Mouse (Mus musculus) testis, adult 2 months (tissue): ENCODE data around the gene Dnah7a. TPM values are rescaled to one million over a fixed set of nuclear protein-coding genes. Genes with fewer than 3 reads are reported as not detected.
"Not testable (repeated sequence)": the region's sequence is repeated elsewhere in the genome, so short reads cannot be mapped to it uniquely, and the experiment has no call there.

ENCODE experiments used
- H3K27ac ChIP-seq: fragments of 200-500 bp; 2 replicates; pipeline ENCODE4 v1.5.1; 2012; ENCODE audit warnings: low read depth, low read length; ENCODE audit not compliant: control insufficient read depth, insufficient read depth
- H3K27me3 ChIP-seq: fragments of 200-500 bp; 2 replicates; pipeline ENCODE4 v1.6.1; 2012; ENCODE audit warnings: mild to moderate bottlenecking, low read length, moderate library complexity; ENCODE audit not compliant: control insufficient read depth, insufficient read depth
- H3K36me3 ChIP-seq: fragments of 200-500 bp; 2 replicates; pipeline ENCODE4 v1.6.1; 2012; ENCODE audit warnings: mild to moderate bottlenecking, low read length; ENCODE audit not compliant: control insufficient read depth, insufficient read depth
- H3K4me1 ChIP-seq: fragments of 200-500 bp; 2 replicates; pipeline ENCODE4 v1.6.1; 2012; ENCODE audit warnings: low read length; ENCODE audit not compliant: control insufficient read depth, insufficient read depth
- H3K4me3 ChIP-seq: fragments of 200-500 bp; 2 replicates; pipeline ENCODE4 v1.5.1; 2012; ENCODE audit warnings: low read depth, mild to moderate bottlenecking, low read length, moderate library complexity, mixed read lengths; ENCODE audit not compliant: control insufficient read depth
- CTCF ChIP-seq: fragments of 200-500 bp; IDR thresholded peaks from 2 replicates; pipeline ENCODE4 v1.5.1; 2012; ENCODE audit warnings: low read depth, mild to moderate bottlenecking, inconsistent platforms, low read length, moderate library complexity; ENCODE audit not compliant: control insufficient read depth, insufficient read depth, insufficient replicate concordance
- POLR2A ChIP-seq: fragments of 200-500 bp; IDR thresholded peaks from 2 replicates; pipeline ENCODE4 v1.6.1; 2012; ENCODE audit warnings: low read depth, mild to moderate bottlenecking, inconsistent platforms, low read length, moderate library complexity; ENCODE audit not compliant: control insufficient read depth
- polyA plus RNA-seq: library from polyadenylated mRNA; depleted of rRNA; stranded (reverse); fragments of >200 nt; gene quantifications from 2 replicates; pipeline ENCODE4 v1.2.3, GENCODE M21; 2012

Gene Dnah7a
- polyA plus RNA-seq, 1 experiment: 26.5 TPM

DNA sequence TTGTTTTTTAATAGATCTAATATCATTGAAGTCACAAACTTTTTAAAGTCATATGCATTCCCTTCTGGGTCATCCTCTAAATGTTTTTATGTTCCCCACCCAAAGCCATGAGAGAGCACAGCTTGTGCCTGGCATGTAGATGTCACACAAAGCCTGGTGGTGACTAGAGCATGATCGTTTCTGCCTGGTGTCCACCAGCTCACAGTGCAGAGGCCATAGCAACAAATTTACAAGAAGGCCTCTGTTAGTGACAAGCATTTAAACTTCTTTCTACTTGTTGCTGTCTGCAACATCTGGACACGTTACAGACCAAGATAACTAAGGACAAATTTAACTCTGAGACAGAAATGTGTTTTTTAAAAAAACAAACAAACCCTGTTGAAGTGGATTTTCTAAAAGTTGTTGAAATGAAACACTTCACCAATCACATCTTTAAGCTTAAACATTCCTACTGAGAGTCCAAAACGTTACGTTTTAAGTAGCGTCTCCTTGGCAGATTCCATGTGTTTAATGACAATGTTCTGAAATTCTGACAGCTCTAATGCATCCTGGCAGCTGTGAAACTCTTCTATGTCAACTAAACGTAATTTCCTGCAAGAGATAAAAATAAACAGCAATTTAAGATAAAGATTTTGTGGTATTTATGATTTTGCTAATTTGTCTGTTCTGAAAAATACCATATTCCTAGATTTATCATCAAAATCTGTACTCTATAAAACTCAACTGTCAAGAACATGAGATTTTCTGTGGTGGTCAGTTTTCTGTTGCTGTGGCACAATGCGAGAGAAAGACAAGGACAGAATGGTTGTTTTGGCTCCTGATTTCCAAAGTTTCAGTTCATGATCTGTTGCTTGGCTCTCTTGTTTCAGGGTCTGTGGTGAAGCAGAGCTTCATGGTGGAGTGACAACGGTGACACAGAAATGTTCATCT, 66.5 kb downstream of the Dnah7a start:
- H3K4me3 ChIP-seq: no peak overlapping the region
- H3K27me3 ChIP-seq: no peaks in the 10 kb centered on the region
- no peaks in the 10 kb centered on the region for H3K36me3 ChIP-seq
- H3K4me1 ChIP-seq: no peaks in the 10 kb centered on the region
- TF ChIP-seq CTCF (no peak), POLR2A (no peak)
- H3K27ac ChIP-seq: no peak overlapping the region

DNA sequence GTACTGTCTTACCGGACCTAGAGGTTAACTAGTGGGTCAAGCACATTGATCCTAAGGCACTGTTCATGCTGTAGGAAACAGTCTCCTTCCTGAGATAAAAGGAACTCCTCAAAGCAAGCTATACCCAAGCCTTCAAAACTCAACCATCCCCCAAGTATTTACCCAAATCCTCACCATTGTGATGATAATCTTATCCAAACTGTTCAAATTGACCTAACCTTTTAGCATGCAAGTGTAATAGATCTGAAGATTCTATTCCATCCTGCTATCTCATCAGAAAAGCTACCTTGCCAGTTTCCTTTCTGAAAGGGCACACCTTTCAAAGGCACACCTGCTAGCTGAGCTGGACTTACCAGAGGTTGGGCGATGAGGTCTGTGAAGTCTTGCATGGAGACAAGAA, 70.9 kb downstream of the Dnah7a start:
- not testable (repeated sequence) for H3K4me1 ChIP-seq

DNA sequence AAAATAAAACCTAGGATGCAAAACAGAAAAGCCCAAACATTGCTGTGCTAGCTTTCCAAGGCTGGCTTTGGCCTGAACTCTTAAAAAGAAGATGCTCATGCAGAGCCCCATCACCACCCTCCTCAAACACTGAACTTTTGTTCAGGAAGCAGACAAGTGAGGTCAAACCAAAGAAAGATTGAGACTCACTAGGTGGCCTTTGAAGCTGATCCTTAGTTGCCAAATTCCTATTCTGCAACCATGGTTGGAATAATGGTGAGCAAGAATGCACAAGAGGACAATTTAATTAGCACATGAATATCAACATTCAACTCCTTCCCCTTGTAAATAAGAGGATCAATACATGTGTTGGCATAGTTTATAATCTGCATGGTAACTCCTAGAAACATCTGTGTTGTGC, 74.5 kb downstream of the Dnah7a start:
- H3K27me3 ChIP-seq, H3K36me3 ChIP-seq, H3K27ac ChIP-seq, H3K4me3 ChIP-seq, H3K4me1 ChIP-seq: not testable (repeated sequence)

More for the DNA sequence above, 70.9 kb downstream of the Dnah7a start:
- not testable (repeated sequence) for H3K36me3 ChIP-seq, H3K4me3 ChIP-seq, H3K27me3 ChIP-seq, H3K27ac ChIP-seq

DNA sequence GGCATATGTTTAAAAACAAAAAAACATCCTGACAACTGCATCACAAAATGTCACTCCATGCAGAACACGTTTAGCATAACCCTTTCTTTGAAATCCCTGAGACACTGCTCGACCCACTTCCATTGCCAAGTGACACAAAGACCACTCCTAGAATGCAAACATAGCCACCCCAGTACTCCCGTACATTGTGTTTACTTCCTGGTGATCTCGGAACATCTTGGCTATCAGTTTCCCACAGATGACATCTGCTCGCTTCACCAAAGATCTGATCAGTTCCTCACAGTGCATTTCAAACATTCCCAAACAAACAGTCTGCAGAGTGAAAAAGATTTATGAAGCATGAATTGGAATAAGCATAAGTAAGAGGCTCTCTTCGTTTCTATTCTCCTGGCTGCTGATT, 76.6 kb downstream of the Dnah7a start:
- H3K4me1 ChIP-seq: no peaks in the 10 kb centered on the region
- H3K27ac ChIP-seq: no peak overlapping the region
- H3K27me3 ChIP-seq: no peaks in the 10 kb centered on the region
- no peak overlapping the region for H3K4me3 ChIP-seq
- TF ChIP-seq POLR2A: no peak
- TF ChIP-seq CTCF: no peak
- H3K36me3 ChIP-seq: no peaks in the 10 kb centered on the region

DNA sequence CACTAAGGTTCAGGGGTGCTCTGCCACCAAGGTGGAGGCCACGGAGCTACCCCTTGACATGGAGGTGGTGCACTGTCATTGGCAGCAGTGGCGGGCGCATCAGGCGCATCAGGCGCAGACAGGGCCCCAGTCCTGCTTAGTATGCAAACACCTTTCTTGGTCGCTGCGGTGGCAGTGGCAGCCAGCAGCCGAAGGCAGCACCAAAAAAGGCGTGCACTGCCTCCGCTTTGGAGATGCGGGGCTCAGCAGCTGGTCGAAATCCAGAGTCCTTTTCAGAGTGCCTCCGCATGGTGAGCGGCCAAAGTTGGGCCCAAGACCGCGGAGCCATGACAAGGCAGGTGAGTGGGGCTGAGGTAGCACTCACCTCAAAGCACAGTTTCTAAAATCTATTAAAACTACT, 93.1 kb downstream of the Dnah7a start:
- Histone ChIP-seq H3K27me3 (no peaks in the 10 kb centered on the region), H3K4me3 (no peak overlapping the region), H3K27ac (no peak overlapping the region), H3K4me1 (no peaks in the 10 kb centered on the region), H3K36me3 (no peaks in the 10 kb centered on the region)
- no peak for TF ChIP-seq POLR2A
- TF ChIP-seq CTCF: no peak

DNA sequence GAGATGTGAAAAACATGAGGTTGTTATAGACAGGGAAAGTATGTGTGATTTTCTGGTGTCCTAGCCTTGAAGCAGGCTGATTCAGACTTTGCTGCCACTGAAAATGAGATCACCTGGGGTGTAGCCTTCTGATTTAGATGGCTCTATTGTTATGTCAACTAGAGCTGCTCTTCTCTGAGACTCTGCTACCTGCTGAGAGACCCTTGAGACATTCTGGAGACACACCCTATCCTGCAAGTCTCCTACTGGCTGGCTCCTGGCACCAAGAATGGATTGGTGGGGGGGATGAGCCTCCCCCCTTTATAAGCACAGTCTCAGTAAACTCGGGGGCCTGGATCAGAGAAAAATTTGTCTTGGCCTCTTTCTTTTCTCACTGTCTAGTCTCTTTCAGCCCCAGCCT, 125.3 kb downstream of the Dnah7a start:
- H3K4me1 ChIP-seq, H3K27ac ChIP-seq, H3K36me3 ChIP-seq, H3K27me3 ChIP-seq, H3K4me3 ChIP-seq: not testable (repeated sequence)

DNA sequence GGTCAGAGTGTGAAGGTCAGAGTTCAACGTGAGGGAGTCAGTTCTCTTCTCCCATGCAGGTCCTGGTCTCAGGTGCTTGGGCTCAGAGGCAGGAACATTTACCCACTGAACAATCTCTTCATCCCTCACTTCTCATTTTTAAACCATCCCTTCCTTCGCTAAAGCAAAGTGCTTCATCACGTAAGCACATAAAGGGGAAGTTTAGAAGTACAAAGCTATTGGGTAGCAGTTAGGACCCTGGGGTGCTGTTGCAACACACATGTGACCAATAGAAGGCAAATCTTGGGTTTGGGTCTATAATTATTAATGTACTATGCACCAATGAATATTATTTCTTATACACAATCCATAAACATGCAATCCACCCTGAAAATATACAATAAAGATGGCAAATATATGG, 148.7 kb downstream of the Dnah7a start:
- not testable (repeated sequence) for H3K4me3 ChIP-seq, H3K36me3 ChIP-seq, H3K4me1 ChIP-seq, H3K27me3 ChIP-seq, H3K27ac ChIP-seq

DNA sequence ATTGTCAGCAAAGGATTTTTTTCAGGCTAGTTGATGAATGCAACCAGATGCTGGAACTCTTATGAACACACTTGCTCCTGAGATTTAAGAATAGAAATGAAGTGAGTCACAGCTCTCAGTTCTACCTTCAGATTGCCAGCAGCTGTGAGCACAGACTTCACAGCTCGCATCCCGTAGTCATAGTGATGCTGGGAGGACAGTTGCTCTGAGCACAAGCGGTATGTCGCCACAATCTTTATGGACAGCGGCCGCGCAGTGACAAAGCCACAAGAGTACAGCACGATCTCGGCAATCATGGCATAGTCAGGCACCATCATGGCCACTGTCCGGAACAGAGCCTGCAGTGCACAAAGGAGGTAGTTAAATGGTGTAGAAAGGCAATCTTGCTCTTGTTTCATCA, 159.6 kb downstream of the Dnah7a start:
- not testable (repeated sequence) for H3K27me3 ChIP-seq, H3K4me1 ChIP-seq, H3K27ac ChIP-seq, H3K36me3 ChIP-seq, H3K4me3 ChIP-seq

DNA sequence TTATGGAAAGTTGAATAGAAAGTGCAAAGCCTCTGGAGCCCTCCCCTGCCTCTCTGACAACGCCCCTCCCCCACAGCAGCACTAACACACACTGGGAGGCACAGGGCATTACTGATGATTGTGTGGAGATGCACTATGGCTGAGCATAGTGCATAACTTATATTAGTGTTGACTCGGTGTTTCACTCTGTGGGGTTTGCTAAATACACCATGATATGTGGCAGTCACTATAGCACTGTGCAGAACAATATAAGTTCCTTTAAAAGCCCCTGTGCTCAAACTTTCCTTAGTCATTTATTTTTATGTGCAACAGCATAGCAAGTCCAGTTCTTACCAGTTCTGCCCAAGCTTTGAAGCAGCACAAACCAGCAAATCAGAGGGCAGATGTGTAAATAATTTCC, 168.2 kb downstream of the Dnah7a start:
- not testable (repeated sequence) for H3K4me1 ChIP-seq, H3K4me3 ChIP-seq, H3K27ac ChIP-seq, H3K27me3 ChIP-seq, H3K36me3 ChIP-seq

DNA sequence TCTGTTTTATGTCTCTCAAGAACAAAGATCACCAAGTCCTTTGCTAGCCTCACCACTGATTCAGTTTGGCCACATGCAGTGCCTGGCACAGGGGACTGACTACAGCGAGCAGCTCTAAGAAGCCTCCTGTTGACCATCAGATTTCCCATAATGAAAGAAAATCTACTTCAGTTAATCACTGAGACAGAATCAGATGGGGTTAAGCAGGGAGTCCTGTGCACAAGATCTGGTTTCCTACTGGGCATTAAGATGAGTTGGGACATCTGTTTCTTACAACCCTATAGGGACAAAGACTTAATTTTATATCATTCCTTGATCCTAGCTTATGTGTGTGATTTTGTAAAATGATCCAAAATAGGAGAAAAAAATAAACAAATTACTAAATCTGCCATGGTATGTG, 171.8 kb downstream of the Dnah7a start:
- not testable (repeated sequence) for H3K4me3 ChIP-seq, H3K4me1 ChIP-seq, H3K27me3 ChIP-seq, H3K36me3 ChIP-seq, H3K27ac ChIP-seq

DNA sequence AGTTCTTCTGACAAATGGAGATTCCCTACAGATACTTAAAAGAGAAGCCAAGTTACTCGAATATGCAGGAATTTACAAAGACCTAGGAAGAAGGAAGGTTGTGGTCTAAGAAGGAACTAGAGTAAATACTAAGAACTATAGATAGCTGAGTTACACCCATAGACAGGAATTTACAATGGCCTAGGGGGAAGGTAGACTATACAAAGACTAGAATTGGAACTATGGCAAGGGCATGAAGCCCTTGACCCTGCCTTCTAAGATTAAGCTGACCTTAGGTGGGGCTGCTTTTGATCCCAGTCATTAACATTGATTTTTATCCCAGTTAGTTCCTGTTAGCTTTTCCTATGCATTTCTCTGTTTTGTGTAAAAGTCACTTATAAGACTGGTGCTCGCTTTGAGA, 180.6 kb downstream of the Dnah7a start:
- H3K4me3 ChIP-seq, H3K27ac ChIP-seq, H3K4me1 ChIP-seq, H3K36me3 ChIP-seq, H3K27me3 ChIP-seq: not testable (repeated sequence)
